Mouse (Mus musculus) gastrocnemius, postnatal 25 days (tissue): ENCODE data around the gene E130208F15Rik. TPM values are rescaled to one million over a fixed set of nuclear protein-coding genes. Genes with fewer than 3 reads are reported as not detected.
A peak's percentile ranks its signal among the peaks of the same experiment; 100 is the strongest.

Source experiments
- DNase-seq: peaks from one replicate; pipeline ENCODE4 v3.0.0; 2022
- total RNA-seq, 2 experiments: library from RNA; stranded (reverse); gene quantifications; 1 replicate in 1 of 2; 2 replicates in 1 of 2; pipeline ENCODE4 v1.2.3; 2021

Gene E130208F15Rik
- total RNA-seq, 2 experiments from 2014 or later: 0.31 to 0.46 TPM

DNA sequence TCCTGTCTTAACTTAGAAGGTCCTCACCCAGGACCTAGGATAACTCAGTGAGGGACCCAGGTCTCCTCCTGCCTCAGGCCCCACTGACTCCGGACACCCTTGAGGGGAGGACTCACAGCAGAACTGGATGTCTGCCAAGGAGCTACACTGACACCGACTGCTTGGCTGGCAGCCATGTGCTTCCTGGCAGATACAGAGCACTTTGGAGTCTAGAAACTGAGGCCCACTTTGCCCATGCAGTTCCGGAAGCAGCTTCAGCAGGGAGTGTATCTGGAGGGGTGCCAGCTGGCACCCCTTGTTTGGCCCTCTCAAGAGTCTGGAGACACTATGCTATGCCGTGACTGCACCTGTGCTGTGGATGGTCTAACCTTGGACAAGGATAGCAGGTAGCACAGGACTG lies 11.9 kb downstream of the E130208F15Rik start:
- peak; percentile 52 for DNase-seq

DNA sequence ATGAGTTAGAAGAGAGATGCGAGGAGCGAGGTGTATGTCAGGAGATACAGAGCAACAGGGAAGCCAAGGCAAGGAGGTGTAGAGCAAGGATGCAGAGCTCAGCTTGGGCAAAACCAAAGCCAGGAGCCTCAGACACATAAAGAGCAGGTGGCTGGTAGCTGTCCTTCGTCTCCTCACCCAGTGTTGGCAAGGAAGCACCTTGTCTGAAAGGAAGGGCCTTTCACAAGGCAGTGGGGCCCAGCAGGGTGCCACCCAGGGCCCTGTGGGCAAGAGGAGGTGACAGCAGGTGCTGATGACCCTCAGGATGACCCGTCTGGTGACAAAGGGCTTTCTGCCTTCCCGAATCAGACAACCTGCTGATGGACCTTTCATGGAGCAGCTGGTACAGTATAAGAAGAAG lies 13.0 kb downstream of the E130208F15Rik start:
- DNase-seq: no peak

DNA sequence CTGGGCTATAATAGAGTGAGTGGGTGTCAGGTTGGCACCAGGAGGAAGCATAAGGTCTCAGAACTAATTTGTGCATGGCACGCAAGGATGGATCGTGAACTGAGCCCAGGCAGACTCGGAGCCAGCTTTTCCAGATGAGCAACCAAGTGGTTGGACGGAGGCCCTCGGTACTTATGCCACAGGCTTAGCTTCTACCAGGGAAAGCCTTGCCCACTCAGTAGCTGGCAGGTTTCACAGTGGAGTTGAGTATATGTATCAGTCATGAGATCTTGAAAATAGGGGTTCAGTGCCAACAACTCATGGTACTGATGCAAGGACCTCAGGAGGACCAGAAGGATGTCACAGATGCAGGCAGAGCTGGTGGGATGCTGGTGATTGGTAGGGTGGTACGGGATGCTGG lies 14.1 kb downstream of the E130208F15Rik start:
- no peak for DNase-seq

DNA sequence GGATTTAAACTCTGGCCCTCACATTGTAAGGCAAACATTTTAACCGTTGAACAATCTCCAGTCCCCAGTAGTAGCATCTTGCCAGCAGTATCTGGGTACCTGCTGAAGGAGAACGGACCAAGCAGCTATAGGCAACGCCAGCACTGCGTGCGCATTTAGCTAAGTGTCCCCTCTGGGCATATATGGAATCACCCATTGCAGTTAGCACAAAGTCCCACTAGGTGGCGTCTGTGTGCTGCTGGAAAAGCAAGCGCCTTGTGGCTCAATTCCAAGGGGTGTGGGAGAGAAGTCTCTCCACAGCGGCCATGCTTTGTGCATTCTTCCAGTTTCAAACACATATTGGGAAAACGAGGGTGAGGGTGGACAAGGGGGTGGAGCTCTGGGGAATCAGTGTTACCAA lies 14.8 kb downstream of the E130208F15Rik start:
- peak; percentile 49 for DNase-seq

DNA sequence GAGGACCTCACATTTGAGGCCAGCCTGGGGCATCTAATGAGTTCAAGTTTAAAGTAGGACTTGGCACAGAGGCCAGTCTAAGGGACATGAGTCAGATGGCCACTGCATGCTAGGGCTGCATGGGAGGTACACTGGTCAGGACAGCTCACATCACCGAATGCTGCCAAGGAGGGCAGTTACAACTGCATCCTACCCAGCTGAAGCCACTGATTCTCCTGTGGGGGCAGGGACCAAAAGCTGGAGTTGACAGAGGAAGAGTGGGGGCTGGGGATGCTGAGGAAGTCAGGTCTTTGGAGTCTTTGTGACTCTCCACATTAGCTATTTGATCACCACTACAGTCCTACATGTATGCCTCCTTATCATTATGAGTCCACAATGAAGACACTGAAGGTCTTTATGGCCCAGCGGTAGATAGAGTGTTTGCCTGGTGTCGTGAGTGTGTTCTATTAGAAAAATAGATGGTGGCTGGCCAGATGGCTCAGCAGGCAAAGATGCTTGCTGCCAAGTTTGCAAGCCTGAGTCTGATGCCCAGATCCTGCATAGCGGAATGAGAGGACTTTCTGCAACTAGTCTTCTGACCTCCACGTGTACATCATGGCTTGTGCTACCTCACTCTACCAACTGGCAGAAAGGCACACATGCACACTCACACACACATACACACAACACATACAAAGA lies 18.0 kb downstream of the E130208F15Rik start:
- DNase-seq: no peak

DNA sequence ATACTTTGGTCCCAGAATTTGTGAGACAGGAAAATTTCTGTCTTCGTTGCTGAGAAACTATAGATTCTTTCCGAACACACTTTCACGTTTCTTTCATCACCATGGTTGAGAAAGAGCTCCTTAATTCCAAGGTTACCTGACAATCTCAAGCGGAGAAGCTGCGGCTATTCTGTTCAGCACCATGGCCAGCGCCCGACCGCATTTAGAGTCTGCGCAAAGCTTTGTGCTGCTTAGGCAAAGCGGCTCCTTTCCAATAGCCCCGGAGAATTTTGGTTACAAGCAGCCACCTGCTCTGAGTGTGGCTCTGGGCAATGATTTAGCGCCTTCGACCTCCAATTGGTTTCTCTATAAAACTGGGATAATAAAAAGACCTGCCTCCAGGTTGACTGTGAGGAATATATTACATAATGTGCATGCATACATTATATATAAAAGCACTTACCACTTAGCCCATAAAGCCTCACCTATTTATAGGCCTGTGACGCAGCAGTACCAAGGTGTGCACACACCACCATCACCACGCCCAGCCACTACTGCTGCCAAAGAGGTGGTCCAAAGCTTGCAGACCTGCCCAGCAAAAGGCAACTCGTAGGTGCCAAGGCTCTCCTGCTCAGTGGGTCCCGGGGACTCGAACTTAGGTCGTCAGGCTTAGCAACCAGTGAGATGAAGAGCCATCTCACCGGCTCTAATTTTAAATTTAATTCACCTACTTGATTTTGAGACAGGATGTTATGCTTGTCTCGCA lies 25.3 kb downstream of the E130208F15Rik start:
- no peak for DNase-seq

DNA sequence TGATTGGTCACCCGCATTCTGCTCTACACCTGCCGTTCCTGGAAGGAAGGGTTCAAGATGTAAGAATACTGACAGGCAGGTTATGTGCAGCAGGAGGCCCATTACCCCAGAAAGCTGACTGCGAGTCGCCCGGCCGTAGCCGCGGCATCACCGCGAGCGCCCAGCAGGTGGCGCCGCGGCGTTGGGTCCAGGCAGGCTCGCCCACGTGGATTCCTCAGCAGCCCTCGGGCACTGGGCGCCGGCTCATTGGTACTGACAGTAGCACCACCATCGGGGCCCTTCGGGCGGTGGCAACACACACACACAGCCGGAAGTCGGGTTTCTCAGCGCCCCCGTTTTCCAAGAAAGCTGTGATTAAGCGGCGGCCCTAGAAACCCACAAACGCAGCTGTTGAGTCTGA lies 26.3 kb downstream of the E130208F15Rik start:
- DNase-seq: peak; percentile 28

DNA sequence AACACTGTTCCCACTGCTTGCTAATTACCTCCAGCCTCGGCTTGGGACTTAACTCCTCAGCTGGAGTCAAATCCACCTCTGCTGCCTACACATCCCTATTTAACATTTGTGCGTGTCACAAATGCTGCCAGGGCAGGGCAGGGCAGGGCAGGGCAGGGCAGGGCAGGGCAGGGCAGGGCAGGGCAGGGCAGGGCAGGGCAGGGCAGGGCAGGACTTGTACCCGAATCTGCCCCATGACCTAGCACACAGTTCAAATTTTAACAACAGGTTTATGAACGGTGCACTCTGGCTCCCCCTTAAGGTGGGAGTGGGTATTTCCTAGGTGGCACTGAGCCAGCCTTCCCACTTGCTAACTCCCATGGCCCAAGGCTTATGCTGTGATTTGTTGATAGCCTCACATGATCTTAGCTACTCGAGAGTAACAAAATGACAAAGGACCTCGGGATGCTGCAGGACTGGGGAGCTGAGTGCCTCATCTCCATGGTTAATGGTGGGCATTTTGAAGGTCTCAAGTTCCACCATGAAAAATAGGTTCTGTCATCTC lies 31.8 kb downstream of the E130208F15Rik start:
- DNase-seq: peak; percentile 39

DNA sequence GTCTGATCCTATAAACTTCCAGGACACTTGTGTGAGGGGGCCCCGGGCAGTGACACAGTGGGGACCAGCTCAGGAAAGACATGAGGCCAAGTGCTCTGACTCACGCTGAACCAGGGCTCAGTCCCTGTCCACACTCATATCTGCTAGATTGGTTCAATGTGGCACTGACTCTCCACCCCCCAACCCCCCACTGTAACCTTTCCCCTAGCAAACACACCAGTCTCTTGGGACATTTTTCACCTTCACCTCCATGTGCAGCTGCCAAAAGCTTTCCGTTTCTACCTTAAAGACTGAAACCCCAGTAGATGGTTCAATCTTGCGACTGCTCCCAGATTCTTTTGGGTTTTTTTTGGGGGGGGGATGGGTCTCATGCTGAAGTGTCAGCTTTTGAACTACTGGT lies 32.5 kb downstream of the E130208F15Rik start:
- DNase-seq: no peak

DNA sequence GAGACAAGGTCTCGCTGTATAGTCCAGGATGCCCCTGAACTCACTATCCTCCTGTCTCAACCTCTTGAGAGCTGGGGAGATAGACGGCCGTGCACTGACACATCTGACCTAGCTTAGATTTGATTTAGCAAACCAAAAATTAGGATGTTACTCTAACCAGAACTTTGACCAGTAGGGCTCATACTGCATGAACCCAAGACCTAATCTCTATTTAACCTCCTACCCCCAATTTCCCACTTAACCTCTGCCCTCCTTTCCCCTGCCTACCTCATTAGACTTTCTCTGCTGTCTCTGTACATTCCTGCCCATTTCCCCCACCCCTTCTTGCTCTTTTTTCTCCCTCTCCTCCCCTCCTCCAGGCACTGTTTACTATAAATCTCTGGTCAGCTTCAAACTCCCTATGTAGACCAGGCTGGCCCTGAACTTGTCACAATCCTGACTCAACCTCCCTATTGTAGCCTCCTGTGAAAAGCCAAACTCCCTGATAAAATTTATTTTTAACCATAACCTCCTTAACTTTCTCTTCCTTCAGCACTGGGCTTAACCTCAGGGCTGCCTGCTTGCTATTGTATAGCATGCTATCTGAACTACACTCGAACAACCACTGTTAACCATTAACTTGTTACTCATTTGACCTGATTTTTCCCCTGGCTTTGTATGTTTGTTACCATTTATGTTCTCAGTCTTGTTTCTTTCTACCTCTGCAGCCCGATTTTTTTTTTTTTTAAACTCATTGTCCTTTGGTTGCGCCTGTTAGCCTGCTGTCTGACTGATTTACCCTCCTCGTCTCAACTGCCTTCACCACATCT lies 37.0 kb downstream of the E130208F15Rik start:
- DNase-seq: no peak

DNA sequence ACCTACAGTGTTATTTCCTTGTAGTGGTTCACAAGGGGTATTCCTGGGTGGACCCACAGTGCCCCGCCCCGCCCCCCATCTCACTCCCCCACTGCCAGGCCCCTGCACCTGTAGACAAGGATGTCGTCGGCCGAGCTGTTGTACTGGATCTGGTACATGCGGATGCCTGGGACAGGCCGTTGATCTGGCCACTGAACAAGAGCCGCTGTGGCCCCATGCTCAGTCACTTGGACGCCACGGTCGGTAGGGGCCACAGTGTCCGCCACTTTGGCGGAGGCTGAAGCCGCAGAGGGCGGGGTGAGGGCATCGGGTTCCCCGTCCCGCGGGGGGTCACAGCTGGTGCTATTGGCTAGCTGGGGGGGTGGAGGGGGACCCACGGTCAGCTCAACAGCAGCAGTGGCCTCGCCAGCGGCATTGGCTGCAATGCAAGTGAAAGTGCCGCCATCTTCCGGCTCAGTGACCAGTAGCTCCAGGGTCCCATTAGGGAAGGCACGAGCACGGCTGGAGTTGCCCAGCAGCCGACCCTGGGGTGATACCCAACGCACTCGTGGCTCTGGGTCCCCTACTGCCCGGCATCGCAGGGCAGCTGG lies 37.8 kb downstream of the E130208F15Rik start:
- DNase-seq: no peak

DNA sequence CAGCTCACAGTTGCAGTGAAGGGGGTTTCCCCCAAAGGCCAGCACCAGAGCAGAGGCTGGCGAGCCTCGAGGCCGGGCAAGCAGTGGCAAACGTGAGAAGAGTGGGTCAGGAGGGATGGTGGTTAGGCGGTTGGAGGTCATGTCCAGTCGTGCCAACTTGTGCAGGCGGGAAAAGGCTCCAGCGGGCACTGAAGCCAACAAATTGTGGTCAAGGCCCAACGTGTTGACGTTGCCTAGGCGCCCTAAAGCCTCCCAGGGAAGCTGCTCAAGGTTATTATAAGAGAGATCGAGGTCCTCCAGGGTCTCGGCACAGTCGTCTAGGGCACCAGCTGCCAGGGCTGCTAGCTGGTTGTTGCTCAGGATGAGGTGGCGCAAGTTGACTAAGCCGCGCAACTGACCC lies 38.5 kb downstream of the E130208F15Rik start:
- no peak for DNase-seq

DNA sequence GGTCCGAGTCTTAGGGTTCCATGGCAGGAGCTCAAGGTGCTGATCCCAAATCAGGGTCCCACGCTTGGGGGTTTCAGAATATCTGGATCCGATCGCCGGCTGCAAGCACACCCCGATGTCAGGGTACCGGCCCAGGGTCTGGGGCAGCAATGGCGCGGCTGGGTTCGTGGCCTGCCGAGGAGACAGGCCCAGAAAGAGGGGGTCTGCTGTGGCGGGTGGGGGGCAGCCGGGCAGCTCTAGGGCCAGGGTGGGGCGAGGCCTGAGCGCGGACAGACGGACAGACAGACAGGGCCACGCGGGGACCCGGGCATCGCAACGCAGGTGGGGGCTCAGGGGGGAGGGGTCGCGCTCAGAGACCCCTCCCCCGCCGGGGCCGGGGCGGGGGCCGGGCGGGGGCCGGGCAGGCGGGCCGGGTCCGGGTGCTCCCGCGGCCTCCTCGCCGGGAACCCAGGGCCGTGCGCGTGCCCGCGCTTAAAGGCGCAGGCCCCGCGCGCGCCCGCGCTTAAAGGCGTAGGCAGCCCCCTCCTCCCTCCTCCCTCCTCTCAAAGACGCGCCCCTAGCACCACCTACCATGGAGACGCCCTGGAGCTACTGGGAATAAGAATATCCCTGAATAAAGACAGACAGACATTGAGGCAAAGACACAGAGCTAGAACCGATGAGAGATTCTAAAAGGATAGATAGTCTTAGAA lies 41.3 kb downstream of the E130208F15Rik start, which contains the start of gene Lrfn3:
Gene Lrfn3 (minus strand): TSS at position 121 of the 692 bp plus-strand sequence.
- DNase-seq: no peak

DNA sequence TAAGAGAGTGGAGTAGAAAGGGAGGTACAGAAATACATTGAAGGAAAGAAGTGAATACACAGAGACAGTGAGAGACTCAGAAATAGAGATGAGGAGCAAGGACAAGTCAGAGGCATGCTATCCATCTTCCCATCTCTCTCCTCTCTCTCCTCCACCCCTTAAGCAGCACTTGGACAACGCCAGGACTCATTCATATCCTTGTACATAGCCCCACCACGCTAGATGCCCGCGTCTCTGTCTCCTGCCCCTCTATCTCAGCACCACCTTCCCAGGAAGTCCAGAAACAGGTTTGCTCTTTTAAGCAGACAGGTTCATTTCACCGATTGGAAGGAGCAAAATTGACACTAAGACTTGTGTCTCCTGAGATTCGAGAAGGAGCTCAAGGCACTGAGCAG lies 41.8 kb downstream of the E130208F15Rik start:
- no peak for DNase-seq

DNA sequence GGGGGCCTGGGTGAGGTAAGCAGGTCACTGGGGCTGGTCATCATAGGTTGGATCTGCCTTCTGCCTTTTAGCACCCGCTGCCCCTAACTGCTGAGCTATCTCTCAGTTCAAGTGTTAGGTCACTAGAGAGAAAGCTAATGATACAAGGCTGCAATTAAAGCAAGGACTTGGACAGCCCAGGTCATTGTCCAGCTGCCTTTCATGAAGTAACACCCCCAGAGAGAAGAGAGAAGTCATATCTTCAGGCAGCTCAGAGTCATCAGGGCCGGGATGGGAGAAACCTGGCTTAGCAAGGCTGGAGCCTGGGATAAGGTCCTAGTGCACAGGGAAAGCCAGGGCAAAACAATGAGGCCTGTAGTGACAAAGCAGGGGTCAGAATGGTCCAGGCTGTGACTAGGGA lies 45.9 kb downstream of the E130208F15Rik start:
- no peak for DNase-seq

Other genes with a start within 250 kb of the E130208F15Rik start
- gene Zfp82, start 248.8 kb upstream of the E130208F15Rik start, total RNA-seq: 1 to 10 TPM; 1.5 to 1.7 TPM
- gene Gm26920, start 231.3 kb upstream of the E130208F15Rik start, total RNA-seq: not detected
- gene Zfp566, start 231.2 kb upstream of the E130208F15Rik start, total RNA-seq: 1 to 10 TPM; 1.6 to 2.3 TPM
- 10 to 100 TPM; 24.1 to 24.4 TPM for gene Zfp260, start 227.0 kb upstream of the E130208F15Rik start, total RNA-seq
- gene Zfp382, start 199.8 kb upstream of the E130208F15Rik start, total RNA-seq: 1 to 10 TPM; 1.0 to 1.1 TPM
- gene Zfp146, start 152.0 kb upstream of the E130208F15Rik start, total RNA-seq: 10 to 100 TPM; 21.4 to 28.0 TPM
- 1,000 to 10,000 TPM; 1,093 to 1,260 TPM for gene Cox7a1, start 137.6 kb upstream of the E130208F15Rik start, total RNA-seq
- 100 to 1,000 TPM; 201 to 255 TPM for gene Capns1, start 122.9 kb upstream of the E130208F15Rik start, total RNA-seq
- gene Polr2i, start 89.8 kb upstream of the E130208F15Rik start, total RNA-seq: 10 to 100 TPM; 50.8 to 58.9 TPM
- 10 to 100 TPM; 25.0 to 25.9 TPM for gene Tbcb, start 89.5 kb upstream of the E130208F15Rik start, total RNA-seq
- not detected for gene Ovol3, start 86.0 kb upstream of the E130208F15Rik start, total RNA-seq
- under 1 TPM in 1 of 2 experiments, not detected in 1; 0.20 TPM for gene Thap8, start 41.6 kb upstream of the E130208F15Rik start, total RNA-seq
- 1 to 10 TPM; 1.8 to 3.8 TPM for gene Wdr62, start 41.3 kb upstream of the E130208F15Rik start, total RNA-seq
- gene Clip3, start 30.0 kb upstream of the E130208F15Rik start, total RNA-seq: 10 to 100 TPM in 1 of 2 experiments, 1 to 10 TPM in 1; 4.2 to 10.6 TPM
- gene Alkbh6, start 13.0 kb upstream of the E130208F15Rik start, total RNA-seq: 10 to 100 TPM; 18.6 to 18.8 TPM
- gene Syne4, start 6.9 kb upstream of the E130208F15Rik start, total RNA-seq: 1 to 10 TPM; 1.2 to 1.4 TPM
- 1 to 10 TPM; 6.5 to 7.3 TPM for gene Sdhaf1, start 2.2 kb downstream of the E130208F15Rik start, total RNA-seq
- 1 to 10 TPM; 2.5 to 2.6 TPM for gene Lrfn3, start 41.0 kb downstream of the E130208F15Rik start, total RNA-seq
- gene Tyrobp, start 92.0 kb downstream of the E130208F15Rik start, total RNA-seq: 1 to 10 TPM; 5.8 to 6.5 TPM
- not detected for gene Hcst, start 98.1 kb downstream of the E130208F15Rik start, total RNA-seq
- under 1 TPM in 1 of 2 experiments, not detected in 1; 0.27 TPM for gene Nfkbid, start 100.0 kb downstream of the E130208F15Rik start, total RNA-seq
- gene Aplp1, start 123.8 kb downstream of the E130208F15Rik start, total RNA-seq: under 1 TPM; 0.72 to 0.95 TPM
- not detected for gene Kirrel2, start 135.9 kb downstream of the E130208F15Rik start, total RNA-seq
- gene Nphs1, start 136.6 kb downstream of the E130208F15Rik start, total RNA-seq: not detected
- not detected for gene Prodh2, start 171.9 kb downstream of the E130208F15Rik start, total RNA-seq
- gene Arhgap33, start 213.3 kb downstream of the E130208F15Rik start, total RNA-seq: 1 to 10 TPM in 1 of 2 experiments, under 1 TPM in 1; 0.74 to 1.1 TPM
- gene Hspb6, start 230.4 kb downstream of the E130208F15Rik start, total RNA-seq: 1,000 to 10,000 TPM; 1,175 to 3,096 TPM
- 1 to 10 TPM; 3.0 to 6.4 TPM for gene Proser3, start 230.6 kb downstream of the E130208F15Rik start, total RNA-seq
- gene Lin37, start 238.1 kb downstream of the E130208F15Rik start, total RNA-seq: 10 to 100 TPM in 1 of 2 experiments, 1 to 10 TPM in 1; 8.4 to 10.3 TPM
- gene U2af1l4, start 241.6 kb downstream of the E130208F15Rik start, total RNA-seq: 10 to 100 TPM; 54.1 to 55.6 TPM
- 1 to 10 TPM; 1.6 to 2.2 TPM for gene Gm49396, start 241.6 kb downstream of the E130208F15Rik start, total RNA-seq
- gene Psenen, start 241.9 kb downstream of the E130208F15Rik start, total RNA-seq: 10 to 100 TPM; 91.2 to 92.1 TPM
- under 1 TPM; 0.46 to 0.75 TPM for gene Igflr1, start 243.7 kb downstream of the E130208F15Rik start, total RNA-seq